Mouse (Mus musculus) thymus, postnatal 4 days (tissue): Measurements from ENCODE around the gene Cfap221.

Source experiments
- DNase-seq: peaks from one replicate; pipeline ENCODE4 v3.0.0; 2021

Gene Cfap221

GRCm38 (mm10) chr1:120006844-120007790 is 10.1 kb upstream of the Cfap221 start, which contains the start of gene Sctr:
Gene Sctr, plus strand, starts transcription at chr1:120006894.
- DNase-seq, result peak; percentile 11

GRCm38 (mm10) chr1:119997644-119998043 is 610 bp upstream of the Cfap221 start:
- DNase-seq, result peak; percentile 15

GRCm38 (mm10) chr1:119986555-119986954 is 10.5 kb downstream of the Cfap221 start:
- no peak for DNase-seq

- DNase-seq, result no peak
These were observed 21.9 kb downstream of the Cfap221 start for GRCm38 (mm10) chr1:119975141-119975540.

GRCm38 (mm10) chr1:119973117-119973516 is 23.9 kb downstream of the Cfap221 start:
- DNase-seq, result no peak

- no peak for DNase-seq
These were observed 31.1 kb downstream of the Cfap221 start for GRCm38 (mm10) chr1:119965804-119966514.

GRCm38 (mm10) chr1:119959920-119960319 is 37.1 kb downstream of the Cfap221 start:
- no peak for DNase-seq

GRCm38 (mm10) chr1:119959464-119959863 is 37.6 kb downstream of the Cfap221 start:
- no peak for DNase-seq

GRCm38 (mm10) chr1:119957716-119958222 is 39.3 kb downstream of the Cfap221 start:
- DNase-seq, result no peak

GRCm38 (mm10) chr1:119954680-119955079 is 42.4 kb downstream of the Cfap221 start:
- no peak for DNase-seq

- no peak for DNase-seq
These were observed 43.6 kb downstream of the Cfap221 start for GRCm38 (mm10) chr1:119953456-119953855.

GRCm38 (mm10) chr1:119950086-119950485 is 46.9 kb downstream of the Cfap221 start:
- no peak for DNase-seq

- DNase-seq, result no peak
These were observed 60.2 kb downstream of the Cfap221 start for GRCm38 (mm10) chr1:119936861-119937260.

GRCm38 (mm10) chr1:119931421-119932150 is 65.4 kb downstream of the Cfap221 start:
- DNase-seq, result no peak

GRCm38 (mm10) chr1:119929715-119930114 is 67.3 kb downstream of the Cfap221 start:
- DNase-seq, result no peak

GRCm38 (mm10) chr1:119919299-119919698 is 77.7 kb downstream of the Cfap221 start:
- peak; percentile 59 for DNase-seq

- DNase-seq, result no peak
These were observed 80.1 kb downstream of the Cfap221 start for GRCm38 (mm10) chr1:119916823-119917371.

GRCm38 (mm10) chr1:119912953-119913814 is 83.8 kb downstream of the Cfap221 start, which contains the start of gene Tmem177:
Gene Tmem177, minus strand, starts transcription at chr1:119913208.
- DNase-seq, result peak; percentile 99

GRCm38 (mm10) chr1:119907206-119907748 is 89.8 kb downstream of the Cfap221 start:
- DNase-seq, result no peak

- no peak for DNase-seq
These were observed 93.8 kb downstream of the Cfap221 start for GRCm38 (mm10) chr1:119903231-119903620.
